Mouse (Mus musculus) kidney, postnatal 14 days (tissue): ENCODE data around the gene Pla2g4a.
"Not testable (repeated sequence)": the region's sequence is repeated elsewhere in the genome, so short reads cannot be mapped to it uniquely, and the experiment has no call there.

Experiments used
- DNase-seq: peaks from one replicate; pipeline ENCODE4 v3.0.0; 2022; ENCODE audit warnings: mixed read lengths

The Pla2g4a gene

DNA sequence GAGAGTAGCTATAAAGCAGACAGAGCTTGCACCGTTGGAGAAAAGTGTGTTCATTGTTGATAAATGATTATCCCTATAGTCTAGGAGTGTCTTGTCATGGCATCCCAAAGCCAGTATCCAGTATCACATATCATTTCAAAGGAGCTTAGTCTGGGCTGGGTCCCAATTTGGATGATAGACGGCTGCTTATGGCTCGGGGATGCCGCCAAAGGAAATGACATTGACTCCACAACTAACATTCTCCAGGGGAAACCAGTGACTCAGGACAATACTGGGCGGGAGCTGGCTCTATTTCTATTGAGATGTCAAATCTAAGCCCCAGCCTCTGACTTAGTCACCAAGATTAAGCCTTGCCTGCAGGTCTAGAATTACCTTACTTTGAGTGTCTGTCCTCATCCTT is 31.9 kb downstream of the Pla2g4a start:
- no peak for DNase-seq

DNA sequence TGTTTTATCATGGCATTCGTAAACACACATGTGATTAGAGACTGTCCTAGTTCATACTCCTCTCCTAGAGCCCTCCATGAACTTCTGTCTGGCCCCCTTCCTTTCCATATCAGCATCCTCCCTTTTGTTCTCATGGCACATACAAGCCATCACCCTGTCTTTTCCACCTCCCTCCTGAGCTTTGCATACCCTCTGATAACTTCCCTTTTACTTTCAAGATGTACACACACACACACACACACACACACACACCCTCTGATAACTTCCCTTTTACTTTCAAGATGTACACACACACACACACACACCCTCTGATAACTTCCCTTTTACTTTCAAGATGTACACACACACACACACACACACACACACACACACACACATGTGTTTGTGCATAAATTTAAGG is 37.4 kb downstream of the Pla2g4a start:
- not testable (repeated sequence) for DNase-seq

DNA sequence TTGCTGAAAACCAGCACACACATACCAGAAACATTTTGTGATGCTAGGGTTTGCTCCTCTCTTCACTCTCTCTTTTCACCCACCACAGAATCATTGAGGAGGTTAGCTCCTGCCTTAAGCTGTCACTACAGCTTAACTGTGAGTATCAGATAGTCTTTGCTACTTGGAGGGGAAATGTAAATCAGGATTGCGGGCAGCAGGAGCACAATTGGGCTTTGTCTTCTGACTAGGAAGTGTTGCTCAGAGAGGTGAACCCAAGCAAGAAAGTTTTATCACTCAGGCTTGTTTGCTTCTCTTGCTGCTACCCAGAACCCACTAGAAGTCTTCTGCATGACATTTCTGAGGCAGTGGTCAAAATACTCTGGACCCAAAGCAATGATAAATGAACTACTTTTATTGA is 38.9 kb downstream of the Pla2g4a start:
- DNase-seq, result no peak

DNA sequence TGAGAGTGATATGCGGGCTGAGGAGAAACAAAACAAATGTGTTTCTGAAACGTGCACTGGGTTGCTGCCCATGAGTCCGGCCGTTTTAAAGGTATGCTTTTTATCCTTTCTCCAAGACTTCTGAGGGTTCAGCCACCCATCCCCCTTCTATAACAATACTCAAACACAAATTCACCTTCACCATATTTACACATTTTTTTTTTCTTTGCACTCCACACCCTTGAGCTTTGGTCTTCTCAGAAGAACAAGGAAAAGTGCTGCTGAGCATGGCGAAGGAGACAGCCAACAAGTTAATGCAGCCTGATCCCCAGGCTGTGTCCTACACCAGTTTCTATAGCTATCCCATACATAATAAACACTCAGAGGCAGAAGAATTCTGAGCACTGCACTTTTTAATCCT is 39.8 kb downstream of the Pla2g4a start:
- no peak for DNase-seq

DNA sequence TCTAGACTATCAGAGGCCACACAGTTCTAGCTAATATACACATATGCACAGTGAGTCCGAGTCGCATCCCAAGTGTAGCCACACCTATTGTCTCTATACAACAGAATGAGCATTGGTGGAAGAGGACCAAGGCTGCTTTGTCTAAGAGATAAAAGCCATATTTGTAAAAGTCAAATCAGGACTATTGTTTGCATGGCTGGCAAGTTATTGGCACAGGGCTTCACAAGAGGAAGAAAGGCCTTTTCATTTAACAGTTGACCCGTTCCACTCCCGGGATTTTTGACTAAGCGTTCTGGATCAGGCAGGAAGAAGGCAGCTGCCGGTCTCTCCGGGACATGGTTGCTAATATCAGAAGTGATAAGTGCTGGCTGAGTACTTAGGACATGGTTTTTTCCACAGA is 41.8 kb downstream of the Pla2g4a start:
- no peak for DNase-seq

DNA sequence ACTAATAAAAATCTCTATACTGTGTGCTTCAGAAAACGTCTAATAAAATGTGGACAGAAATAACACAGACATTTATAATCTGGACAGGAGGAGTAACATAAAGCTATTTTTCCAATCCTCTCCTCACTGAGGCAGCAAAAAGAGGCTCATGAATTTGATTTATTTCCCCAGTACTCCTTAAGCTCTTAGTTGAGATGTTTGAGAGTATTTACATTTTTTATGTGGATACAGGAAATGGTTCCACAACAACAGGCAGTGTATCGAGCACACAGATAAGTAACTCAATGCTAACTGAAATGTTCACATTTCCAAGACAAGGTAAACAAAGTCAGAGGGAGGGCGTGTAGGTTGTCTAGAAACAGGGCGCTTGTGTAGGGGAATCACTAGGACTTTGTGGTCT is 48.1 kb downstream of the Pla2g4a start:
- no peak for DNase-seq

DNA sequence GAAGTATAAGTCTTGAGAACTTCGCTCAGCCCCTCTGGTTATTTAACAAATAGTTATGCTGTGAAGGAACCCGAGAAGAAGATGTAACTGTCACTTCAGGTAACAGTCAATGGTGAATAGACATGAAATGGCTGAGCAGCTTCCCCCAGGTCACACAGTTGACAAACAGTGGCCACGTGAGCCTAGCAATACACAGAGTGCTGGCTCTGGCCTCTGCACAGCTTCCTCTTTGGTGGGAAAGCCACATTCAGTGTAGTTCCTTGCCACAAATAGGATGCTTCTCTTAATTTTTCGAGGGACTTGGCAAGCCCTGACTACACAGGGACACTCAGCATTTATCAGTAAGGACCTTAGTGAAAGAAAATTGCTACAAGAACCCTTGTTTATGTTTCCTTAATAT is 50.0 kb downstream of the Pla2g4a start:
- DNase-seq, result no peak

DNA sequence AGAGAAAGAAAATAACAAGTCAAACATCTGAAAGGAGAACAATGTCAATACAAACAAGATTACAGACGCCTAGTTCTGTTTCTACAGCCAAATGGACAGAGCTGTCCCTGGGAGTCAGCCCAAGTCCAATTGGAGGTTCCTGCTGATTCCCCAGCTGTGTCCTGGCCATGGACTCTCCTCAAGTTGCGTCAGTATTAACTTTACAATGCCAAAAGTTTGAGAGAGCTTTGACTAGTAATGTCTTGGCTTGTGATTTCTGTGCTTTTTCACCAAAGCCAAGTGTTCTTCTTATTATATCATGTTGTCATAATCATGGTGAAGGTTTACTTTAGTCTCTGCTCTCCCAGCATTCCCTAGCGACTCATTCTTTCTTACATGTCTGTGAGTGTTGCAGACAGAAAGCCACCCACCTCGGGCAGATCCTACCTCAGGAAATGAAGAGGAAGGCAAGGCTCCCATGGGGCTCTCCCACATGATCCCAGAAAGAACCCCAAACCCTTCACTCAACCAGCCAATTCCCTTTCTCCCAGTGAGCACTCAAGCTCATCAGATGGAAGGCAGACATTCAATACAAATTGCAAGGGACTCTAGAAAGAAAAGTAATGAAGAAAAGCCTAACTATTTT is 63.0 kb downstream of the Pla2g4a start:
- DNase-seq, result no peak

DNA sequence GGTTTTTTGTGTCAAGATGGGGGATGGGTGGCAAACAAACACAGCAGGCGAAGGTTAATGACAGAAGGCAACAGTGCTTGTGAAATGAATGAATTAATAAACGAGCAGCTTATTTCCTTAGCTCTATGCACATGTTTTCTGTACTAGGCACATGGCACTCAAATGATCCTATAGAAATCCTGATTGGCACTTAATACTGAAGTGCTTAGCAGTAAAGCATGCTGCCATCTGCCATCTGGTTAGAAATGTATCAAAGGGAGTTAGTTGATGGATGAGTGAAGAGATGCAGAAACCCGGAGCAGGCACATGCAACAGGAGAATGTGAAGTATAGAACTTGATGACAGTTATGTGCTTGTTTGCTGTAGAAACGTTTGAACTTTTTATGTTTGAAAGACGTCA is 64.5 kb downstream of the Pla2g4a start:
- DNase-seq, result no peak

DNA sequence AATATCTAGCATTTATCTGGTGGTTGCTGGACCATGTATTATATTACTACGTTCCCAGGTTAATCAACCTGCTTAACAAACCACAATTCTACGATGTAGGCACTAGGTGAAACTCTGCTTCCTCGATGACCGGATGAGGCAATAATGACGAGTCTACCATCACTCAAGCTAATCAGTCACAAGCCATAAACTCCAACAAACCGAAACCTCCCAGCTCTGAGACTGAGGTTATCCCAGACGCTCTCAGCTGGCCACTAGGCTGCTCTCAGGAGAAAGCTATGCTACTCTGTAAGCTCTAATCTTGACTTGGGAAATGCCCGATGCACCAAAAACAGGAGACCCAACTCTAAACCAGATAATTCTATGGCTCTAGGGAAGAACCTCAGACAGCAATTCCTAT is 66.2 kb downstream of the Pla2g4a start:
- DNase-seq, result no peak

DNA sequence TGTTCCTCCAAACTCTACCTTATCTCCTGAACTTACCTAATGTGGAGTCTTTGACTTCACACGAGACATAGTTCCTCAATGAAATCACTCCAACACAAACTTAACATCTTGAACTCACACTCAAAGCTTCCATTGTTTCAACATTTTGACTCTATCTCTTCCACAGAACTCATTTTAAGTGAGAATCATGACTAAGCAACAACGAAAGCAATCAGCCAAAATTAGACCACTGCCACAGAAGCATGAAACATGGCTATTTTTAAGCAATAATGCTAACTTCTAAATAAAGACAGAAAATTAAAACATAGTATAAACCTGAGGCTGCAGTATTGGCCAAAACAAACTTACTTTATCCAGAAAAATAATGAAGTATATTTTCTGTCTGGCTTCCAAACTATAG is 67.2 kb downstream of the Pla2g4a start:
- no peak for DNase-seq

DNA sequence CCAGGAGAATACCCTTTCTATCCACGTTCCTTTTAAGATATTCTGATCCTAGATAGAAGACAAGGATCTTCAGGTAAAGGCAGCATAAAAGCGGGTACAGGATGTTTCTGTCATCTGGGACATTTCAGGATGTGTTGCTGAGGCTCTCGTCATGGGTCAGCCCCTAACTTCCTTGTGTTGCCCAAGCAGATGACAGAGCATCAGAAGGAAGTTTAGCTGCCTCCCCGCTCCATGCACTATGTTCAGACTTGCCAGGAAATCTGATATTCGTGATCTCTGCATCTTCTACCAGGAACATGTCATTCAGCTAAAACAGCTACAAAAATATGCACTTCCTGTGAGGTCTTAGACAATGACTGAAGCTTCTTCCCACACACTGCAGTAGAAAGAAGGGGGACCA is 70.0 kb downstream of the Pla2g4a start:
- DNase-seq, result no peak

DNA sequence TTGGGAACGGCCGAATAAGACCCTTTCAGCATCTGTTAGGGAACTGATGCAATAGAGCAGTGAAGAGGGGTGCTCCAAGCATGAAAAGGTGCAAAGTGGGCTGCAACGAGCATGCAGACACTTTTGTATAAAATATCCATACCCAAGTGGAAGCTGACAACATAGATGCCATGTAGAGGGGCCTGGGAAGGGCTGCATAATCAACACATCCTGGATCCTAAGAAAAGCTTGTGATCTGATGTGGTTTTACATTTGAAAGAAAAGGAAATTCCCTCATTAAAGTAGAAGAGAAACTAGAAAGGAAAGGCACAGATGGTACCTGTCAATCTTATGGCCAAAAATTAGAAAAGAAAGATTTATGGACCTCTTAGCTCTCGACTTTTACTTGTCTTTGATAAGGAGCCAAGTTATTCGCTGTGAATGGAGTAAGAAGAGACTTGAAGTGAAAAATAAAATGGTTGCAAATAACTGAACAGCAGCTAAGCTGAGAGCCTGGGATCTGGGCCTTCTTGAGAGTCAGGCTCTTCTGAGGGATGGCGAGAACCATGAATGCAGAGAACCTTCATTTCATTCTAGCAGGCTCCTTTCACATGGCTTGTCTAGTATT is 78.6 kb downstream of the Pla2g4a start:
- DNase-seq, result no peak

DNA sequence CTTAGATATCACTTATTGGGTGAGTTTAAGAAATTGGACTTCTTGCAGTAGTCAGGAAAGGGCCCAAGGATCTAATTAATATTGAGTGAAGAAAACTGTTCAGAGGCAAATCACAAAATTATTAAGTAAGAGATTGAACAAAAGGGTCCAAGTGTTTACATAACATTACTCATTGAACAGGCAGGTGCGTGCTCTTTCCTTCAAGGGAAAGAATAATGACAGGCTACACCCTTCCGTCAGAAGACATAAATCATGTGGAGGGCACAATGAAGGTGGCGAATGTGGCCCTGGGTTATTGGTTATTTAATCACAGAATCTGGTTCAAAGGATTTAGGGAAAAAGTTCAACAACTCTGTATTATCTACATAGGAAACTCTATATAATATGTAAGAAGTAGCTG is 82.9 kb downstream of the Pla2g4a start:
- no peak for DNase-seq

DNA sequence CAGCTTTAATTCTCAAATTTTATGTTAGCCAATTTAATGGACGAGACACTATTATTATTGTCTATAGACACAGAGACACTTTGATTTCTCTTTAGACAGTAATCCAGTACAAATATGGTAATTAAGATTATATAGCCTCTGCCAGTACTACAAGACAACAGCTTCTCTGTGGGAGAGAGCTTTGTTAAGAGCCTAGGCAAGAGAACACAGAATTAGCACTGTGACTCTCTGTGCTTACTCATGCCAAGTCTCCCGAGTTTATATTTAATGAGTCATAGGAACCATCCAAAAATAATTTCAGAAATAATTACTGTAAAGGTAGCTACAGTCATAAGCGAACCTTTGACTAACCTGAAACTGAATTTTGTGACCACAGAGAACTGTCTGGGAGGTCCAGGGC is 84.6 kb downstream of the Pla2g4a start:
- DNase-seq, result no peak

DNA sequence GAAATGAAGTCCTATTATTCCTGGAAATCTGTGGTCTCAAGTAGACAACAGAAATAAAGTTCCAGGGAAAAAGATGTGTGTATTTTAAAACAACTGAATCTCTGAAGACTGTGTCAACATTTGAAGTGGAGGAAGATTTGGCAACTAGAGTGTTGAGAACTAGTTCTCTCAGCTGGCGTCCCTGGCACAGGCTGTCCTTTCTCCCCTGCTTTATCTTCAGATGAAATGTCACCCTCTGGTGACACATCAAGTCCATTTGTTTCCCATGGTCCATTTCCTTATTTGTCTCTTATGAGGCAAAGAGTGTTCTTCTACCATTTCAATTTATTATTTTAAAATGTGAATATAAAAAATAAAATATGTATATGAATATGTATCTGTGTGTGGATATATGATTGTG is 89.5 kb downstream of the Pla2g4a start:
- no peak for DNase-seq

DNA sequence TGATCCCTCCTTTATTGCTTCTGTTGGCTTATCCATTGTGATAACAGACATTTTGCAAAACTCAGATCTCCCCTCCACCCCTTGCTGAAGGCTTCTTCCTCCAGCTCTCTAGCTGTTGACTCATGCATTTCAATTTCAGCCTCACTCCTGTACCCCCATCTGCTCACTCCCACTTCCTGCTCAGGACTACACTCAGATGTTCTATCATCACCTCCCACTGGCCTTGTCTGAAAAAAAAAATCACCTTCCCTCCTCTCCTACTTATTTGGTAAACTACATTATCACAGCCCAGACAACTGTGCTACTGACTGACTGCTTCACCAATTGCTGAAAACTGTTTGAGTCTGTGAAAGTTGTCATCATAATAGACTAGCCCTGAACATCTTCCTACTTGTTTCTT is 93.8 kb downstream of the Pla2g4a start:
- DNase-seq, result no peak

DNA sequence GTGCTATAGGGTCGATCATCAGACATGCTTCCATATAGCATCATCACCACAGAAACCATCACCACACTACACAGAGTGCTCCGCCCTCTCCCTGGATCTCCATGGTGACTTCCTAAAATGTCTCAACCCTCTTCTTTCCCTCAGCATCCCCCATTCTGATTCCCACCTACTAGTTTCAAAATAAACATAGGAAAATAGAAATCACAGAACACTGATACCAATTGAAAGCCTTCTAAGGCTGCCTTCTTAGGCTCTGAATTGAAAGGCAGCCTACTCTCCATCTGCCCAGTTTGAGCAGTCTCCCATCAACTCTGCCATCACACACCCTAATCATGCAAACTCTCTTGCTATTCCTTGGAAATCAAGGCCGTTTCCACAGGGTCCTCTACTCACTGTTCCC is 94.9 kb downstream of the Pla2g4a start:
- DNase-seq, result no peak

DNA sequence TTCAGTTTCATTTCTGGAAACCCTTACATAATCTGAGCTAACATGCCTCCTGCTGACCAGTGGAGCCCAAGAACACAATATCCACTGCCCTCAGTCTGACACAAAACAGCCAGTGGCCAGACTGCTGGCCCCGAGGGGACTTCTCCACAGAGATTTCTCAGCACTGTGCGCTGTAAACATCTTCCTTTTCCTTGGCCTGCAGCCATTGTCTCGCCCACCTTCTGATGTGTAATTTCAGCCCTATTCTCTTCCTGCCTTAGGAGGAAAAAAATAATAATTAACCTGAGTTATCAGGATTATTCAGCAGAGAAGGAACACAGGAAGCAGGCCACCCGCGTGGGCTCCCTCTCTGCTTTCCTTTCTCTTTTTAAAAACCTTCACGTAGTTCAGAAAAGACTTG is 98.3 kb downstream of the Pla2g4a start:
- peak; percentile 21 for DNase-seq

DNA sequence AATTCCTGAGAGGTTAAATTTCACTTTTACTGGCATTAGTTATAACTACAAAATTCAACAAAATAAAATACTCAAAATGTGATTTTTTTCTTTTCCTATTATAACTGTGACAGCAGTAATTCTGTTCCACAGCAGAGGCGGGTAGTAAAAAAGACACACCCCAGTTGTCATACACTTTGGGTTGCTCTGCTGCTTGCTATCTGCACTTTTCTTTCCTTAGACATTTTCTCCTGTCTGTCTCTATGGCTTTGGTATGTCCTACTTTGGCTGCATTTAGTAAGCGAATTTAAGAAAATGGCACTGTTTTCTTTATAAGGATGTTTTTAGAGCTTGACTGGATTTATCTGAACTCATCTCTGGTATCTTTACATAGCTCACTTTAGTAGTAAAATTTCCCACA is 98.9 kb downstream of the Pla2g4a start:
- no peak for DNase-seq

DNA sequence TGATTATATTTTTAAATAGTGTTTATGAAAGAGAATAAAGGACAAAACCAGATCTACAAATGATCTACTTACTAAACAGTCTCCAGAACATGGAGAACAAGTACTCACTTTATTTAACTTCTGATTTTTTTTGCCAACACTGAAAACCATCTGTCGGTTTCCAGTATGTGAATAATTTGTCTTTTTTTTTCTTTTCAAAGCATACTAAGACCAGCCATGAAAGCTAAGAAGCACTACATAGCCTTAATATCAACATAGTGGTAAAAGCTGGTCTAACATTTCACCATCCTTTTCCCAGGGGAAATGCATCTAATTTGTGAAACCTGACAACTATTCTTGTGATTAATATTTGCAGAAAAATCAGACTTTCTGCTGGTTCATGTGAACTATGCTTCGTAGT is 99.5 kb downstream of the Pla2g4a start:
- DNase-seq, result no peak

DNA sequence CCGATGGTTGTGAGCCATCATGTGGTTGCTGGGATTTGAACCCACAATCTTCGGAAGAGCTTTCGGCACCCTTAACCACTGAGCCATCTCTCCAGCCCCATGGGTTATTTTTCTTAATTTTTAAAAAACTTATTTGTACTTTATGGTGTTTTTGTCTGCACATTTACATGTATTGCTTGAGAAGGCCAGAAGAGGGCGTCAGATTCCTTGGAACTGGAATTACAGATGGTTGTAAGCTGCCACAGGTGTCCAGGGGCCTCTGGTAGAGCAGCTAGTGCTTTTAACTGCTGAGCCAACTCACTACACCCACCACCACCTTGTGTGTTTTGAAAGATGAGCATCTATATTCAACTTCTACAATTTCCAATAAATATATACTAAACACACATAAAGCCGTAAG is 102.4 kb downstream of the Pla2g4a start:
- DNase-seq, result no peak

DNA sequence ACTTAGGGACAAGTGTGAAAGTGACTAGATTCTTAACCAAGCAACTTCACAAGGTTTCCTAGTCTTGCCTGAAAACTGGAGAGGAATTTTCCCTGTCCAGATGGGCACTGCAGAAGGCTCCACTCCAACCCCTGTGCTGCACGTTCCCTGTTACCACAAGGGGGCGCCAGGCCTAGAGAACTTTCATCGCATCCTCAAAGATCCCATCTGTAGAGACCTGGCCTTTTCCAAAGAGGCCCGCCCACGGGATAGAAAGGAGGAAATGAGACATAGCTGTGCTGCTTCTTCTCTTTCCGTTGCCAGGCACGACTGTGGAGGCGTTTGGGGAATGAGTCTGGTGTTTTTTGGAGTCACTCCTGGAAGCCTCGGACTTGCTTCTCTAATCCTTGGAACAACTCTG is 104.4 kb downstream of the Pla2g4a start:
- DNase-seq, result peak; percentile 58

DNA sequence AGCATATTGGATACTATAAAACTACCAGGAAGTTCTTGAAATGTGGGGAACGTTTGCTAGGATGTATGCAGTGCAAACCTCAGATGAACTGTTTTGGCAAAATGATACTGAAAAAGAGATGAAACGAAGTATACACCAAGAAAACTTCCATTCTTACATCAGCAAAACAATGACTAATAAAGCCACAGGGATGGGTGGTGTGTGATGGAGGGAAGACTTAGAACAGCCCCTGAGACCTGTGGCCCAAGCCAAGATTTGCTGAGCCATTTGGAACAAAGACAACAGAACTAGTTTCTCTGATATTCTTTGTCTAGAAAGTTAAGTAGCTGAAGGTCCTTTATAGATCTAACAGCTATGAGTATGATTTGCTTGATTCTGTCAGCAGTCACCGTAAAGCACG is 105.5 kb downstream of the Pla2g4a start:
- no peak for DNase-seq

DNA sequence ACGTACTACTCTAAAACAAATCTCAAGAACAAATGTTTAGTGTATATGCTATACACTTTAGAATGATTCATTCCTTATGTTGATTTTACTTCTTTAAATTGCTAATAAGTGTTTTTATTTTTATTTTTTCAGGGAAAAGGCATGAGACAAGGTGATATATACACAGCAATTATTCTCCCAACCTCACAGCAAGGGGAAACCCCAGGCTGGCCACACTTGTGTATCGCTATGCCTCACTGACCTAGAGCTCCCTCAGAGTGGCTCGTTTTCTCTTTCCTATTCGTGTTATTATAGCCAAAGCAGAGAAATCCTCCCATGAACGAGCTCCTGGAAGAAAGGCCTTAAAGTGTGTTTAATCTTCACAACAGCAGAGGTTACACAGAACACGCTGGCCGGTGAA is 106.2 kb downstream of the Pla2g4a start:
- DNase-seq, result no peak
